Mouse (Mus musculus) adrenal gland, postnatal 36 days (tissue): ENCODE results near the gene Zfp365. TPM values are rescaled to one million over a fixed set of nuclear protein-coding genes. Genes with fewer than 3 reads are reported as not detected.

Experiments
- DNase-seq, 2 experiments: peaks; one replicate each; pipeline ENCODE4 v3.0.0; 2021; ENCODE audit warnings: mixed read lengths in 1 of 2
- total RNA-seq, 2 experiments: library from RNA; stranded (reverse); gene quantifications; 2 replicates each; pipeline ENCODE4 v1.2.3; 2021

Gene Zfp365
- total RNA-seq, 2 experiments from 2014 or later, result 1.4 to 2.1 TPM

GRCm38 (mm10) chr10:67903387-67903786 is 9.1 kb downstream of the Zfp365 start:
- DNase-seq, result no peak

- DNase-seq, result no peak
Observed at GRCm38 (mm10) chr10:67901179-67901578, 11.3 kb downstream of the Zfp365 start.

GRCm38 (mm10) chr10:67898949-67899675 is 13.3 kb downstream of the Zfp365 start:
- DNase-seq, result peak; percentile 32 to 61

GRCm38 (mm10) chr10:67898355-67898935 is 14.0 kb downstream of the Zfp365 start:
- no peak for DNase-seq

DNA sequence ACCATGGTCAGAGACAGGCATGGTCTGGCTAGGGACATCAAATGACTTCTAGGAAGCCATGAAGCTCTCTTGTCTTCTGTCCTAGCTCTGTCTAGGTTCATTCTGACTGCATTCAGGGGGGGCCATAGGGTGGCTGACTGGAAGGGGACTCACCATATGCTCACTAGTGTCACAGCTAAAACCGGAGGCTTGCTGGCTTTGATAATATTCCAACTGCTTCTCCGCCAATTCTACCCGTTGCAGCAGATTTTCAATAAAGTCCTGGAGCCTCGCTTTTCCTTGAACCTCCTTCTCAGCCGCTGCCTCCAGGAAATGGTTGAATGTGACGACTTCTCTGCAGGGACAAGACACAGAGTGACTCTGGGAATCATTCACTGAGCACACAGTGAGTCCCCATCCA is 15.2 kb downstream of the Zfp365 start:
- DNase-seq, result no peak

DNA sequence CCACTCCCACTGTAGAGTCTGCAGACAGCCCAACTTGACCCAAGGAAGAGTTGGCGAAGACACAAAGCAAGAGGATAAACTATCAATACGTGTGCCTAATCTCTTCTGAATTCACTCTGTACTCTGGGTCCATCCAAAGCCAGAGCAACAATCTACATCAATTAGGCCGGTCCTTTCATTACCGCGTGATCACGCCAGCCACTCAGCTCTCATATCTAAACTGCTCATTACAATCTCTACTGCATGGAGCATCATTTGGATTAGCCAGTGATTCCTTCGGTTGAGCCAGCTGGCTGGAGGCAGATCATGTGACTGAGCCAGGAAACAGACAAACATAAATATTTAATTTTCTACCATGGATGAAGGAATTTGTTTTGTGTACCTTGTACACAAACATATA is 17.8 kb downstream of the Zfp365 start:
- no peak for DNase-seq

DNA sequence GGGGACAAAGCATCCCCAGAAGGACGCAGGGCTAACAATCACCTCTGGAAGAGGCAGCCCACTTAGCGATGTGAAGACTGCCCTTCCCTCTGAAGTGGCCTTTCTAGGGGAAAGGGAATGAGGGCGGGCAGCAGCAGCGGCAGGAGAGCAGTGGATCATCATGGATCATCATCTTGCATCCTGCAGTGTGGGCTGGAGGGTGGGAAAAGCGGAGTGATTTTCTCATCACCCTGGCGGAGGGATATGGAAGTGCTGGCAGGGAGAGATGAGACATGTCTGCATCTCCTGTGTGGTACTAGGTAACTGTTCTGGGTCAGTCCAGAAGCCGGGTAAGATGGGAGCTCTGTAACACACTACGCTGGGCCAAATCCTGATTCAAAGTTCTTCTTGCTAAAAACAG is 18.4 kb downstream of the Zfp365 start:
- no peak for DNase-seq

- DNase-seq, result no peak
Observed at GRCm38 (mm10) chr10:67893226-67893625, 19.2 kb downstream of the Zfp365 start.

DNA sequence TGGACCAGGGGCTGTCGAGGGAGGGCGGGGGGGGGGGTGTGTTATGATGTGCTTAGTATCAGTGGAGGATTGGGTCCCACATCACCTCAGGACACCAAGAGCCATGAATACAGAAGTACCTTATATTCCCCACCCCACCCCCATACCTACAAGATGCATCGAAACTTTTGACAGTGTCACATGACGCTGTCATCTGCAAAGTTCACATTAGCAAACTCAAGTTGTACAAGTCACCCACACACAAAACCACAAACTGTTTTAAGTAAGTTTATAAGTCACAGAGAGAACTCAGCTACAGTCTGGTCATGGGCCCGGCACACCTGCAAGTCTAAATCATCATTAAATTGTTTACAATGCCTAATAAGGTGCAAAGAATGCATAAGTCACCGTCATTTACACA is 21.3 kb downstream of the Zfp365 start:
- DNase-seq, result no peak

GRCm38 (mm10) chr10:67887971-67888370 is 24.5 kb downstream of the Zfp365 start:
- DNase-seq, result no peak

- no peak for DNase-seq
Observed at GRCm38 (mm10) chr10:67880692-67881091, 31.8 kb downstream of the Zfp365 start.

GRCm38 (mm10) chr10:67871811-67872210 is 40.7 kb downstream of the Zfp365 start:
- peak; percentile 75 to 85 for DNase-seq

DNA sequence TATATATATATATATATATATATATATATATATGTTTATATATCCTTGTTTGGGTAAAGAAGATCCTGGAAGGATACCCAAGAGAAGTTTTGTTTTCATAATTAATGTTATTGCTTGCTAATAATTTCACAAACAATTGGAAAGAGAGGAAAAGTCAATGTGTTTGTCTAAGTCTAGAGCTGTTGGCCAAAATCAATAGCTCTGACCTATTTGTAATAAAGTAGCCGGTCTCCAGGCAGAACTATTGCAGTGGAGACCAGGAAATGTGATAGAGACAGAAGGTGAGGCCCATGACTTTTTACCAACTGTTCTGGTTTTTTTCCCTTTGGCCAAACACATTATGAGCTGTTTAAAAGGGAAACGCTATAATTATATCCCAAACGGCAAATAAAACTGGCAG is 44.2 kb downstream of the Zfp365 start:
- no peak for DNase-seq

GRCm38 (mm10) chr10:67865841-67866240 is 46.6 kb downstream of the Zfp365 start:
- DNase-seq, result peak; percentile 36 to 61

DNA sequence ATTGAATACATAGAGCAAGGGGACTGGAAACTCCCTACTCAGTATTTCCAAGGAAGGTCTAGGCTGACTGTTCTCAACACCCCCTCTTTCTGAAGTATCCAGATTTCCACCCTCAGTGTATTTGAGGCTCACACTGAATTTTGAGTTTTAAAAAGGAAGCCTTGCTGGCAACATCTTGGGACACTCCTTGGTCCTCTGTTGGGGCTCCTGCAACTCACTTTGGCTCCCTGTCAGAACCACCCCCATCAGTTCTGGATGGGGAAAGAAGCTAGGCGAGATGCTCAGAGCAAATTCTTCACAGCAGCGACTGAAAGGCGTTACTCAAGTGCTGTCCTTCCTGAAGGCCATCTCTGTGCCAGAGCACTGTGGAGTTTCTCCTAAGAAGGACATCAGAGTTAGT is 47.4 kb downstream of the Zfp365 start:
- DNase-seq, result no peak

- DNase-seq, result peak in 1 of 2 experiments; percentile 21
Observed at GRCm38 (mm10) chr10:67862331-67862730, 50.1 kb downstream of the Zfp365 start.

GRCm38 (mm10) chr10:67858878-67859277 is 53.6 kb downstream of the Zfp365 start:
- peak; percentile 65 to 74 for DNase-seq

- no peak for DNase-seq
Observed at GRCm38 (mm10) chr10:67857561-67857906, 54.9 kb downstream of the Zfp365 start.

DNA sequence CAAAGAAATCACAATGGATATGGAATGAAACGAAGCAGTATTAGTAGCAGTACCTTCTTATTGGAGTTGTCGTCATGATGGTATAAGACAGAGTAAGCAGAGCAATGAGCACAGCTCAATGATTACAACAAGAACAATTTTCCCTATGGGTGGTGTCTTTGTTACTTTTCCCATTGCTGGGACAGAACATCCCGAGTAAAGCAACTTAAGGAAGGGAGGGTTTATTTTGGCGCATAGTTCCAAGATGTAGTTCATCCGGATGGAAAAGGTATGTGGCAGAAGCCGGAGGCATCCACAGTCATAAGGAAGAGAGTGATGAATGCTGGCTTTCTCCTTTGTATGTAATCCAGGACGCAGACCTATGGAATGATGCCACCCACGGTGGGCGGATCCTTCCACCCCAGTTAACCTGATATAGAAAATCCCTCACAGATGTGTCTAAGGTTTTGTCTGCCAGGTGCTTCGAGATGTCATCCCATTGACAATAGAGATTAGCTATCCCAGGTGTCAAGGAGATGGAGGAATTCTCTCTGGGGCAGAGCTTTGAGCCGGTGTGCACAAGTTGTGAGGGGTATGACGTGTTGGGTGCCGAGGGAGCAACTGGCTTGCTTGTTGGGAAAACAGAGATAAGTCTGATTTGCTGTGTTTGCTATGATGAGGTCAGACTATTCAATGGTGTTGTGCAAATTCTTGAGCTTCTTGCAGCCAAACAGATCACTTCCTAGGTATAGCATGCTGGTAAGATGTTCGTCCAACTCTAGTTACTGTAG is 55.5 kb downstream of the Zfp365 start:
- no peak for DNase-seq

- DNase-seq, result no peak
Observed at GRCm38 (mm10) chr10:67855760-67856159, 56.7 kb downstream of the Zfp365 start.

DNA sequence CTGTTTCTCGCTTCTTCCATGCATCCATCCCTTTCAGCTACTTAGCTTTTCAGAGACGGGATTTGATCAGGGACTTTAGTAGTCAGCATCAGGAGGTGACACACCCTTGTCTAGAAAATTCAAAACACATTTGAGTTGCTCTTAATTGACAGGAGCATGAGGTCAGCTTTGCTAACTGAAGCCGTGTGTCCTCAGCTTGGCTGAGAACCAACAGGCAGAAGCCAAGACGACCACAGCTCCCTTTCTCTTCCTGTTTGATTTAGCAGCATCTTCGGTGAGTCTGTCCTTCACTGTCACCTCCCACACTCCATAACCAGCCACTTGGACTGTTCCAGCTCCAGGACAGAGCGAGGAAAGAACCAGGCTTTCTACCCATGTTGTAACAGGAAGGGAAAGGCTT is 60.1 kb downstream of the Zfp365 start:
- no peak for DNase-seq

DNA sequence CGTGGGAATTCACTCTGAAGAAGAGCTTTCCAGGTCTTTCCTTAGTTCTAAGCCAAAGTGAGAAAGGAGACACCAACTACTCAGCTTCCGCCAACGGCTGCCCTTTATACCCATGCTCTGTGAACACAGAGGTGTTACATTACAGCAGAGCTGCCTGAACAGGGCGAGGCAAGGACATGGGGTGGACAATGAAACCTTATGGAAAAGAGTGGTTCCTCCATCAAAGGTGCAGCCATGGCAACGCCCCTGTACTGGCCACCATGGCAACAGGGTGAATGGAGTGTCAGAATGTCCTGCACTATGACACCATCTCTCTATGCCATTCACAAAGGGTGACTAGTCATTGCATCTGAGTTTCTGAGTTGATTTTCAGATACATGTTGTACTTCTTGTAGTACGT is 61.4 kb downstream of the Zfp365 start:
- no peak for DNase-seq

- DNase-seq, result no peak
Observed at GRCm38 (mm10) chr10:67846016-67846650, 66.3 kb downstream of the Zfp365 start.
